Mouse (Mus musculus) CH12.LX (cell line): ENCODE results near the gene Olfr101. TPM values are rescaled to one million over a fixed set of nuclear protein-coding genes. Genes with fewer than 3 reads are reported as not detected.

Experiments
- DNase-seq: peaks from one replicate; pipeline ENCODE4 v3.0.0-alpha.2; 2013; ENCODE audit errors: extremely low read depth
- H3K27ac ChIP-seq: 2 replicates; pipeline ENCODE4 v1.5.1; 2012; ENCODE audit warnings: low read depth, mild to moderate bottlenecking, control low read depth, moderate library complexity; ENCODE audit not compliant: insufficient read depth
- H3K27me3 ChIP-seq: replicated peaks from 2 replicates; pipeline ENCODE3; 2012; ENCODE audit warnings: inconsistent platforms
- H3K36me3 ChIP-seq, 2 experiments: replicated peaks in 1 of 2; 2 replicates each; pipeline versions ENCODE3 to v1.6.1; 2012; ENCODE audit warnings: inconsistent platforms in 1 of 2, low read length in 1 of 2, mild to moderate bottlenecking in 1 of 2, mixed read lengths in 1 of 2, moderate library complexity in 1 of 2; ENCODE audit not compliant: control insufficient read depth in 1 of 2, insufficient read depth in 1 of 2
- H3K4me1 ChIP-seq, 2 experiments: 2 replicates each; pipeline ENCODE4 v1.6.1; 2012; ENCODE audit warnings: inconsistent platforms in 1 of 2, moderate library complexity in 1 of 2; ENCODE audit not compliant: insufficient read depth in 2 of 2, control insufficient read depth in 1 of 2
- H3K4me2 ChIP-seq: 2 replicates; pipeline ENCODE4 v1.6.1; 2012; ENCODE audit warnings: low read depth, mild to moderate bottlenecking, control low read depth; ENCODE audit not compliant: poor library complexity, insufficient read depth, severe bottlenecking
- H3K4me3 ChIP-seq, 3 experiments: fragments of 150-350 bp in 1 of 3; sonication (generic) in 1 of 3; replicated peaks in 1 of 3; 2 replicates each; pipeline versions ENCODE3 to v1.5.1; 2011 to 2012; ENCODE audit warnings: low read depth in 2 of 3, low read length in 2 of 3, mild to moderate bottlenecking in 2 of 3, moderate library complexity in 2 of 3, control low read depth in 1 of 3, improper control_type of control experiment in 1 of 3, inconsistent platforms in 1 of 3, mixed read lengths in 1 of 3; ENCODE audit not compliant: poor library complexity in 1 of 3
- H3K79me2 ChIP-seq: replicated peaks from 2 replicates; pipeline ENCODE4 v1.6.1; 2012; ENCODE audit warnings: mild to moderate bottlenecking, moderate library complexity; ENCODE audit not compliant: control insufficient read depth, poor library complexity, insufficient read depth, severe bottlenecking; ENCODE audit errors: extremely low read depth
- H3K9ac ChIP-seq: 2 replicates; pipeline ENCODE4 v1.6.1; 2012; ENCODE audit warnings: low read depth, mild to moderate bottlenecking, control low read depth, moderate library complexity; ENCODE audit not compliant: insufficient read depth
- H3K9me3 ChIP-seq: replicated peaks from 2 replicates; pipeline ENCODE3; 2012; ENCODE audit warnings: low read length, inconsistent platforms, mixed read lengths
- BHLHE40 ChIP-seq: IDR thresholded peaks from 2 replicates; pipeline ENCODE4 v1.6.1; 2011; ENCODE audit warnings: mild to moderate bottlenecking, low read depth, low read length, improper control_type of control experiment
- CTCF ChIP-seq, 2 experiments: IDR thresholded peaks in 1 of 2; conservative IDR thresholded peaks in 1 of 2; 2 replicates each; pipeline ENCODE4 v1.5.1; 2011 to 2012; ENCODE audit warnings: low read depth in 2 of 2, low read length in 2 of 2, improper control_type of control experiment in 1 of 2, inconsistent platforms in 1 of 2, mild to moderate bottlenecking in 1 of 2, moderate library complexity in 1 of 2
- ELF1 ChIP-seq: IDR thresholded peaks from 2 replicates; pipeline ENCODE4 v1.6.1; 2014; ENCODE audit warnings: low read depth, mild to moderate bottlenecking, inconsistent platforms, low read length, improper control_type of control experiment
- EP300 ChIP-seq: IDR thresholded peaks from 2 replicates; pipeline ENCODE4 v1.6.1; 2011; ENCODE audit warnings: low read length, improper control_type of control experiment
- ETS1 ChIP-seq: conservative IDR thresholded peaks from 2 replicates; pipeline ENCODE4 v1.6.1; 2012; ENCODE audit warnings: low read depth, mild to moderate bottlenecking, inconsistent platforms, low read length, improper control_type of control experiment, moderate library complexity
- GABPA ChIP-seq: IDR thresholded peaks from 2 replicates; pipeline ENCODE4 v1.6.1; 2012; ENCODE audit warnings: low read depth, low read length, improper control_type of control experiment, inconsistent platforms; ENCODE audit not compliant: insufficient replicate concordance
- JUND ChIP-seq: conservative IDR thresholded peaks from 2 replicates; pipeline ENCODE4 v1.6.1; 2011; ENCODE audit warnings: low read depth, low read length, improper control_type of control experiment
- KAT2A ChIP-seq: IDR thresholded peaks from 2 replicates; pipeline ENCODE4 v1.6.1; 2012; ENCODE audit warnings: low read length, improper control_type of control experiment, inconsistent platforms; ENCODE audit not compliant: insufficient replicate concordance
- MAFK ChIP-seq: IDR thresholded peaks from 2 replicates; pipeline ENCODE4 v1.6.1; 2011; ENCODE audit warnings: low read length, improper control_type of control experiment; ENCODE audit not compliant: insufficient replicate concordance
- MAX ChIP-seq: IDR thresholded peaks from 2 replicates; pipeline ENCODE4 v1.6.1; 2011; ENCODE audit warnings: low read length, improper control_type of control experiment
- MAZ ChIP-seq: IDR thresholded peaks from 2 replicates; pipeline ENCODE4 v1.6.1; 2012; ENCODE audit warnings: low read depth, mild to moderate bottlenecking, inconsistent platforms, low read length, improper control_type of control experiment, moderate library complexity
- MXI1 ChIP-seq: IDR thresholded peaks from 2 replicates; pipeline ENCODE4 v1.6.1; 2011; ENCODE audit warnings: mild to moderate bottlenecking, low read depth, low read length, improper control_type of control experiment
- MYC ChIP-seq: IDR thresholded peaks from 2 replicates; pipeline ENCODE4 v1.6.1; 2011; ENCODE audit warnings: low read depth, mild to moderate bottlenecking, improper control_type of control experiment, low read length
- NELFE ChIP-seq: IDR thresholded peaks from 2 replicates; pipeline ENCODE4 v1.6.1; 2011; ENCODE audit warnings: low read depth, low read length, improper control_type of control experiment
- NRF1 ChIP-seq: IDR thresholded peaks from 2 replicates; pipeline ENCODE4 v1.6.1; 2014; ENCODE audit warnings: low read depth, mild to moderate bottlenecking, inconsistent platforms, low read length, improper control_type of control experiment, moderate library complexity
- PAX5 ChIP-seq: IDR thresholded peaks from 2 replicates; pipeline ENCODE4 v1.6.1; 2012; ENCODE audit warnings: low read length, inconsistent platforms, mixed read lengths
- POLR2A ChIP-seq: IDR thresholded peaks from 2 replicates; pipeline ENCODE4 v1.6.1; 2011; ENCODE audit warnings: low read depth, mild to moderate bottlenecking, improper control_type of control experiment, low read length
- RAD21 ChIP-seq: IDR thresholded peaks from 2 replicates; pipeline ENCODE4 v1.6.1; 2011; ENCODE audit warnings: low read depth, mild to moderate bottlenecking, low read length, improper control_type of control experiment, moderate library complexity
- RCOR1 ChIP-seq: conservative IDR thresholded peaks from 2 replicates; pipeline ENCODE4 v1.6.1; 2012; ENCODE audit warnings: low read depth, mild to moderate bottlenecking, inconsistent platforms, low read length, improper control_type of control experiment
- SMC3 ChIP-seq: IDR thresholded peaks from 2 replicates; pipeline ENCODE4 v1.6.1; 2011; ENCODE audit warnings: low read depth, low read length, improper control_type of control experiment
- TCF12 ChIP-seq: IDR thresholded peaks from 2 replicates; pipeline ENCODE4 v1.6.1; 2014; ENCODE audit warnings: low read depth, mild to moderate bottlenecking, inconsistent platforms, low read length, improper control_type of control experiment
- UBTF ChIP-seq: IDR thresholded peaks from 2 replicates; pipeline ENCODE4 v1.6.1; 2012; ENCODE audit warnings: low read depth, mild to moderate bottlenecking, inconsistent platforms, low read length, improper control_type of control experiment, moderate library complexity
- USF1 ChIP-seq: IDR thresholded peaks from 2 replicates; pipeline ENCODE4 v1.6.1; 2014; ENCODE audit warnings: low read depth, mild to moderate bottlenecking, inconsistent platforms, low read length, improper control_type of control experiment
- ZKSCAN1 ChIP-seq: IDR thresholded peaks from 2 replicates; pipeline ENCODE4 v1.6.1; 2012; ENCODE audit warnings: low read depth, inconsistent platforms, low read length, improper control_type of control experiment, borderline replicate concordance
- ZMIZ1 ChIP-seq: IDR thresholded peaks from 2 replicates; pipeline ENCODE4 v1.6.1; 2012; ENCODE audit warnings: low read depth, mild to moderate bottlenecking, inconsistent platforms, low read length, improper control_type of control experiment
- dilution Hi-C: fragments of 300-500 bp; cut with MboI; formaldehyde crosslinking; loops from 2 replicates; pipeline ENCODE4 v1.14.3; 2020; ENCODE audit warnings: low sequenced_read_pairs; ENCODE audit not compliant: extremely low pct_unique_long_range_greater_than_20kb, extremely low pct_ligation_motif_present
- in situ Hi-C: fragments of 300-500 bp; cut with MboI; formaldehyde crosslinking; loops from 3 replicates; pipeline ENCODE4 v1.14.3; 2019; ENCODE audit warnings: low sequenced_read_pairs, low pct_ligation_motif_present, low pct_unique_long_range_greater_than_20kb, mixed read lengths
- polyA plus RNA-seq: library from polyadenylated mRNA; unstranded; fragments of >175 nt; gene quantifications from 2 replicates; pipeline ENCODE4 v1.2.1, GENCODE M21; 2012; ENCODE audit warnings: low read depth; ENCODE audit not compliant: insufficient read length
- total RNA-seq, 2 experiments: library from RNA; depleted of rRNA; stranded (reverse); fragments of 300-350 nt in 1 of 2; fragments of >200 nt in 1 of 2; gene quantifications; 2 replicates each; pipeline ENCODE4 v1.2.3; 2012 to 2014

The Olfr101 gene
- total RNA-seq (2012; rRNA removed), result not detected in 2 replicates
- total RNA-seq (2014; rRNA removed), result not detected in 2 replicates
- polyA plus RNA-seq, result 0.21 and 0.27 TPM in 2 replicates

GRCm38 (mm10) chr17:37304213-37304612, at the start of gene Olfr101:
Gene Olfr101, minus strand, starts transcription at chr17:37304313.
- no peak within 1 kb of the TSS for H3K4me2 ChIP-seq

GRCm38 (mm10) chr17:37339598-37339997, 35.5 kb upstream of the Olfr101 start, which contains the start of gene Olfr103:
Gene Olfr103, minus strand, starts transcription at chr17:37339698.
- in situ Hi-C loops (no loop called here), dilution Hi-C loops (no loop called here)
- no peaks in the 10 kb centered on the region for H3K9me3 ChIP-seq
- TF ChIP-seq RCOR1, result no peak
- TF ChIP-seq MAZ, result no peak
- TF ChIP-seq POLR2A, result no peak
- no peak for TF ChIP-seq MYC
- no peak for TF ChIP-seq UBTF
- TF ChIP-seq MAFK, result no peak
- TF ChIP-seq NELFE, result no peak
- no peak for TF ChIP-seq JUND
- TF ChIP-seq MAX, result no peak
- TF ChIP-seq KAT2A, result no peak
- TF ChIP-seq RAD21, result no peak
- no peak for TF ChIP-seq EP300
- no peak for TF ChIP-seq USF1
- no peak for TF ChIP-seq TCF12
- no peak for TF ChIP-seq GABPA
- no peak for TF ChIP-seq NRF1
- TF ChIP-seq SMC3, result no peak
- H3K4me1 ChIP-seq, result no peaks in the 10 kb centered on the region
- H3K4me2 ChIP-seq, result no peak within 1 kb of the TSS
- H3K27ac ChIP-seq, result no peak within 1 kb of the TSS
- no peaks in the 10 kb centered on the region for H3K79me2 ChIP-seq
- H3K9ac ChIP-seq, result no peak within 1 kb of the TSS
- no peak within 1 kb of the TSS for H3K4me3 ChIP-seq
- DNase-seq, result no peak
- peaks cover 26% of the 10 kb centered on the region for H3K27me3 ChIP-seq
- no peaks in the 10 kb centered on the region for H3K36me3 ChIP-seq

More at GRCm38 (mm10) chr17:37304213-37304612, at the start of gene Olfr101:
- H3K27ac ChIP-seq, result no peak within 1 kb of the TSS
- in situ Hi-C loops (no loop called here), dilution Hi-C loops (no loop called here)
- H3K9me3 ChIP-seq, result no peaks in the 10 kb centered on the region
- H3K9ac ChIP-seq, result no peak within 1 kb of the TSS
- H3K79me2 ChIP-seq, result no peaks in the 10 kb centered on the region
- H3K4me1 ChIP-seq, result no peaks in the 10 kb centered on the region
- H3K4me3 ChIP-seq, result no peak within 1 kb of the TSS
- no peaks in the 10 kb centered on the region for H3K36me3 ChIP-seq
- TF ChIP-seq BHLHE40, result no peak
- TF ChIP-seq CTCF (conservative IDR thresholded peaks at IDR 0.05 in 1 of 2, IDR thresholded peaks at IDR 0.05 in 1 of 2; ENCODE audit: low read depth in 2 of 2, low read length in 2 of 2), result no peak
- TF ChIP-seq ZMIZ1, result no peak
- TF ChIP-seq ETS1, result no peak
- TF ChIP-seq ZKSCAN1, result no peak
- no peak for TF ChIP-seq MXI1
- no peak for TF ChIP-seq MAFK
- no peak for TF ChIP-seq NRF1
- TF ChIP-seq ELF1, result no peak
- TF ChIP-seq TCF12, result no peak
- no peak for TF ChIP-seq MAX
- no peak for TF ChIP-seq PAX5
- no peak for TF ChIP-seq MAZ
- TF ChIP-seq SMC3, result no peak
- H3K27me3 ChIP-seq, result peaks cover 2% of the 10 kb centered on the region
- no peak for DNase-seq
